Mouse (Mus musculus) spleen, adult 10 weeks (tissue): ENCODE measurements around the gene Ssb. TPM values are rescaled to one million over a fixed set of nuclear protein-coding genes. Genes with fewer than 3 reads are reported as not detected.

ENCODE experiments used
- polyA plus RNA-seq: library from polyadenylated mRNA; stranded (reverse); fragments of 350-450 nt; fragmentation: Illumina TruSeq; extraction: RNeasy Lipid Tissue Mini Kit (QIAGEN cat#74804); gene quantifications from one replicate; pipeline ENCODE4 v1.2.3, GENCODE M21; 2015; ENCODE audit warnings: low replicate concordance; ENCODE audit not compliant: insufficient read depth

Gene Ssb
- 361 TPM for polyA plus RNA-seq

GRCm38 (mm10) chr2:69861485-69862091 lies at the start of gene Ssb:
TSS of gene Ssb (plus strand) at chr2:69861562.

GRCm38 (mm10) chr2:69821711-69822110 lies 39.7 kb upstream of the Ssb start, which contains the start of gene Klhl23:
TSS of gene Klhl23 (plus strand) at chr2:69821944.

GRCm38 (mm10) chr2:69885451-69886305 lies 24.3 kb downstream of the Ssb start, which contains the start of gene Mettl5:
TSS of gene Mettl5 (minus strand) at chr2:69885615.

GRCm38 (mm10) chr2:69897039-69897617 lies 35.8 kb downstream of the Ssb start, which contains the start of gene Ubr3:
TSS of gene Ubr3 (plus strand) at chr2:69897246.

Other genes starting within 250 kb of the Ssb start
- gene Bbs5, start 214.4 kb upstream of the Ssb start, polyA plus RNA-seq = 5.7 TPM
- gene Klhl41, start 191.4 kb upstream of the Ssb start, polyA plus RNA-seq = 0.15 TPM
- 20.8 TPM for gene Fastkd1, start 148.0 kb upstream of the Ssb start, polyA plus RNA-seq
- 115 TPM for gene Ppig, start 139.0 kb upstream of the Ssb start, polyA plus RNA-seq
- 3.5 TPM for gene Ccdc173, start 72.0 kb upstream of the Ssb start, polyA plus RNA-seq
- 27.2 TPM for gene Phospho2, start 71.9 kb upstream of the Ssb start, polyA plus RNA-seq
- gene Klhl23, start 39.6 kb upstream of the Ssb start, polyA plus RNA-seq = 9.3 TPM
- gene Mettl5, start 24.1 kb downstream of the Ssb start, polyA plus RNA-seq = 37.1 TPM
- 42.8 TPM for gene Ubr3, start 35.7 kb downstream of the Ssb start, polyA plus RNA-seq
- 0.69 TPM for gene Myo3b, start 177.6 kb downstream of the Ssb start, polyA plus RNA-seq